Mouse (Mus musculus): ENCODE measurements around the gene Tbc1d14.
A peak's percentile ranks its signal among the peaks of the same experiment; 100 is the strongest.

The Tbc1d14 gene

DNA sequence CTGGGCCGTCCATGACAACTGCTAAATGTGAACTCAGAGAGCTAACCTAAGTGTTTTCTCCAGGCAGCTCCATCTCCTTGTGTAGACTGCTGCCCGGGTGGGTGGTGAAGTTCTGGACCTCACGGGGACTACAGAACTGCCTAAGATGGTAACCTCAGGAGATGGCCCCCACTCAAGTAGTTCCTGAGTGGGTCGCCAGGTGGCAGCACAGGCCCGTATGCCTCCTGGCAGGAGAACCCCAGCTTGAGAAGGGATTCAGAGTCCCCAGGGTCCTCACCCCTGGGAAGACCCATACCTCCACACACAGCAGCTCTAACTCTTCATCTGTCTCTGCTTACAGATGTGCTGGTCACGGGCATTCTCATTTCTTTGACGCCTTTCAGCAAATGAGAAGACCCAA is 130.3 kb downstream of the Tbc1d14 start:
- DNase-seq (ENCODE audit: low spot score) = peak; percentile 75

GRCm38 (mm10) chr5:36461231-36461630 is 131.8 kb downstream of the Tbc1d14 start:
- DNase-seq (ENCODE audit: low spot score) = no peak

GRCm38 (mm10) chr5:36460712-36461111 is 132.4 kb downstream of the Tbc1d14 start:
- DNase-seq (ENCODE audit: low spot score) = no peak

DNA sequence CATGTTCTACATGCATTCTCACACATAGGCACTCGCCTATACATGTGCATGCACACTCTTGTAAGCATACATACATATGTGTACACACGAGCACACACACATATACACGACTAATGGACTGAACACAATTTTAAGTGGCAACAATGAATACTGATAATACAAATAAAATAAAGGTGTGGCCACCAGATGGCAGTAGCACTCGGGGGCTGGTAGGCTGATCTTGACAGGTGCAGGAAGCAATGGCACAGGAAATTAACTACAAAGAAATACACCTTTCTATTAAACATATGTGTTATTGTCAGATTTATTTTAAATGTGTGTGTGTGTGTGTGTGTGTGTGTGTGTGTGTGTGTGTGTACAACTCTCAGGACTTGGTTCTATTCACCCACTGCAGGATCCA is 134.2 kb downstream of the Tbc1d14 start:
- peak; percentile 38 for DNase-seq (ENCODE audit: low spot score)

DNA sequence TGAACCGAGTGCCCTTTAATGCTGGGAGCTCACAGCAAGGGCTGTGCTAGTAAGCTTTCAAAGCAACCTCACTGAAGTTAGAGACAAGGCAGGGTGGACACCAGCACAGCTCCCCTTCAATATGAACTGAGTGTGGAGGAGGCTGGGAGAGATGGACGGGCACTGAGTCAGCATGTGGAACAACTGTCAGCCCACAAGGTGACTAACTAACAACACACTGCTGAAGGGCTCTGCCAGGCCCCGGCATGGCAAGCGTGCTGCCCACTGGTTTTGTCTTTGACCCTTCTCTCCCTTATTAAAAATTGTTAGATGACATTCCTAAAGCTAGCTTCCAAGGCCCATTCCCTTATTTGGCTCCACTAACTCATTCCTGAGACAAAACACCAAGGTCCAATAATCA is 135.4 kb downstream of the Tbc1d14 start:
- DNase-seq (ENCODE audit: low spot score) = no peak

DNA sequence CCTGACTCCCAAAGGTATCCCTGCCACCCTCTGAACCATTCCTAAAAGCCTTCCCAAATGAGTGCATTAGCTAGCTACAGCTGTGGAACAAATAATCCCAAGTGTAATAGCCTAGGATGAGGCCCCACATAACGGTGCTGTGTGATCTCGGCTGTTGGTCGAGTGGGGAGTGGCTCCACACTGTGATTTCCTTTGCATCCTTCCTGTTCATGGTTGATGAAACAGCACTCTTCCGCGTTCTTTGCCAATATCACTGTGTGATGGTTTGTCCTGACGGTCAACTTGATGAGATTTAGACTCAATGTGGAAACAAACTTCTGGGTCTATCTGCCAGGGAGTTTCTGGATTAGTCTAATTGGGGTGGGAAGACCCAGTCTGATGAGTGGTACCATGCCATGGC is 140.3 kb downstream of the Tbc1d14 start:
- DNase-seq (ENCODE audit: low spot score) = no peak

- no peak for DNase-seq (ENCODE audit: low spot score)
Measured at GRCm38 (mm10) chr5:36451872-36452389, 141.1 kb downstream of the Tbc1d14 start.

DNA sequence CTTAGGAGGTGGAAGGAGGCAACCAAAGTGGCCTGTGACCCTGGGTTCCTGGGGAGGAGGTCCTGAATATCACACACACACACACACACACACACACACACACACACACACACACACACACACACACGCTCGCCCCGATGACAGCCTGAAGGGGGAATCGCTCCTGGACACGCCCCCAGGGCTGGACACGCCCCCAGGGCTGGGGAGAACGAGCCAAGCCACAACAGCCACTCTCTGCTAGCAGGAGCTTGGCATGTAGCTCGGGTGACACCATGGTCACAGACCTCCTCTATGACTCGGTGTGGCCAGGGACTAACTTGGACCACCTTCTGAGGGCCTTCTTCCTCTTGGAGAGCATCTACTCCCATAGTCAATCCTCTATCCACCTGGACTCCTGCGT is 142.0 kb downstream of the Tbc1d14 start:
- no peak for DNase-seq (ENCODE audit: low spot score)

- DNase-seq (ENCODE audit: low spot score) = no peak
Measured at GRCm38 (mm10) chr5:36449710-36450358, 143.2 kb downstream of the Tbc1d14 start.

- DNase-seq (ENCODE audit: low spot score) = no peak
Measured at GRCm38 (mm10) chr5:36447872-36448271, 145.2 kb downstream of the Tbc1d14 start.

GRCm38 (mm10) chr5:36446166-36446890 is 146.7 kb downstream of the Tbc1d14 start:
- DNase-seq (ENCODE audit: low spot score) = no peak

GRCm38 (mm10) chr5:36445028-36445427 is 148.0 kb downstream of the Tbc1d14 start:
- DNase-seq (ENCODE audit: low spot score) = no peak

- no peak for DNase-seq (ENCODE audit: low spot score)
Measured at GRCm38 (mm10) chr5:36444611-36445010, 148.5 kb downstream of the Tbc1d14 start.

- DNase-seq (ENCODE audit: low spot score) = no peak
Measured at GRCm38 (mm10) chr5:36440741-36441140, 152.3 kb downstream of the Tbc1d14 start.

Data from spleen, adult 12 weeks (tissue).